Mouse (Mus musculus): ENCODE data around the gene Klhl9. TPM values are rescaled to one million over a fixed set of nuclear protein-coding genes. Genes with fewer than 3 reads are reported as not detected.
"Not testable (repeated sequence)": the region's sequence is repeated elsewhere in the genome, so short reads cannot be mapped to it uniquely, and the experiment has no call there.

Klhl9 gene
- total RNA-seq (2015) (56.7 and 61.1 TPM in 2 replicates), total RNA-seq (2017) (83.8 and 85.5 TPM in 2 replicates)

- peak; percentile 91 for ATAC-seq (ENCODE audit: poor library complexity, severe bottlenecking)
Measured at GRCm38 (mm10) chr4:88721791-88722721, at the start of gene Klhl9, which contains the start of gene Gm26566. Gene Klhl9, minus strand, starts transcription at chr4:88722465. Gene Gm26566, plus strand, starts transcription at chr4:88721805.

GRCm38 (mm10) chr4:88763384-88764018 is 41.2 kb upstream of the Klhl9 start:
- ATAC-seq (ENCODE audit: poor library complexity, severe bottlenecking) = peak; percentile 94

- ATAC-seq (ENCODE audit: poor library complexity, severe bottlenecking) = not testable (repeated sequence)
Measured at GRCm38 (mm10) chr4:88762341-88762740, 40.1 kb upstream of the Klhl9 start.

- ATAC-seq (ENCODE audit: poor library complexity, severe bottlenecking) = not testable (repeated sequence)
Measured at GRCm38 (mm10) chr4:88761776-88762175, 39.5 kb upstream of the Klhl9 start.

DNA sequence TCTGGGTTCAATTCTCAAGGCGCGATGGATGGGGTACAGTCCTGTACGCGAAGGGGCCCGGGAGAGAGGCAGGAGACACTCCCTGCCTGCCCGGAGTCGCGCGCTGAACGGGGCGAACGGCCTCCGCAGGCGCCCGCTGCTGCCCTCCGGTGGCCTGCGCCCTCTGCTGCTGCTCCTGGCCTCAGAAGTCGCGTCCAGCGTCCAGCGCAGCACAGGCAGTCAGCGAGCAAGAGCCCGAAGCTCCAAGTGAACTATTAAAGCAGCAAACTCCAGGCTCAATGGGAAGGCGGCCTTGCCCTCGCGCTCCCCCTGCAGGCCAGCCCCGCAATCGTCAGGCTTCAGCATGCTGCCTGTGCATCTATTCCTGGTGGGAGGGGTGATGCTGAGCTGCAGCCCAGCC is 38.2 kb upstream of the Klhl9 start:
- ATAC-seq (ENCODE audit: poor library complexity, severe bottlenecking) = not testable (repeated sequence)

- ATAC-seq (ENCODE audit: poor library complexity, severe bottlenecking) = not testable (repeated sequence)
Measured at GRCm38 (mm10) chr4:88759610-88760268, 37.5 kb upstream of the Klhl9 start, which contains the start of gene Gm13283. Gene Gm13283, plus strand, starts transcription at chr4:88760119.

DNA sequence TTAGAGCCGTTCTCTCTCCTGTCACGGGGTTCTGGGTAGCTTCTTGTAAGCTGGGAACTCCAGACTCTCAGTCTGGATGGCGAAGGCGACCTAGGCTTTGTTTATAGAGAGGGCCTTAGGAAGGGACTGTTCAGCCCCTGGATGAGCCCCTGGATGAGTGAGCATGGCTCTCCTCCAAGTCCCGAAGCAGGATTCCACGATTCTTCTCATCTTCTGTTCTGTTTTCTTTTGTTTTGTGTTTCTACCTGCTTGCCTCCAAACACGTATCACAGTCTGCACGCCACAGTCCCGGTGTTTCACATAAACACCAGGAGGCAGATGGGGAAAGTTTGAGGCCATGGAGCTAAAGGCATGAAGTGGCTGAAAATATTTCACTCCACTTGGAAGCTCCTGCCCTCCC is 36.5 kb upstream of the Klhl9 start:
- not testable (repeated sequence) for ATAC-seq (ENCODE audit: poor library complexity, severe bottlenecking)

DNA sequence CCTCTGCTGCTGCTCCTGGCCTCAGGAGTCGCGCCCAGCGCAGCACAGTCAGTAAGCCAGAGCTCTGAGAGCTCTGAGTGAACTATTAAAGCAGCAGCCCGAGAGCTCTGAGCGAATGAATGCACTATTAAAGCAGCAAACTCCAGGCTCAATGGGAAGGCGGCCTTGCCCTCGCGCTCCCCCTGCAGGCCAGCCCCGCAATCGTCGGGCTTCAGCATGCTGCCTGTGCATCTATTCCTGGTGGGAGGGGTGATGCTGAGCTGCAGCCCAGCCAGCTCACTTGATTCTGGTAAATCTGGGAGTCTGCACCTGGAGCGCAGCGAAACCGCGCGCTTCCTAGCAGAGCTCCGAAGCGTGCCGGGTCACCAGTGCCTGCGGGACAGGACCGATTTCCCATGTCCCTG is 35.4 kb upstream of the Klhl9 start:
- ATAC-seq (ENCODE audit: poor library complexity, severe bottlenecking) = peak; percentile 100

DNA sequence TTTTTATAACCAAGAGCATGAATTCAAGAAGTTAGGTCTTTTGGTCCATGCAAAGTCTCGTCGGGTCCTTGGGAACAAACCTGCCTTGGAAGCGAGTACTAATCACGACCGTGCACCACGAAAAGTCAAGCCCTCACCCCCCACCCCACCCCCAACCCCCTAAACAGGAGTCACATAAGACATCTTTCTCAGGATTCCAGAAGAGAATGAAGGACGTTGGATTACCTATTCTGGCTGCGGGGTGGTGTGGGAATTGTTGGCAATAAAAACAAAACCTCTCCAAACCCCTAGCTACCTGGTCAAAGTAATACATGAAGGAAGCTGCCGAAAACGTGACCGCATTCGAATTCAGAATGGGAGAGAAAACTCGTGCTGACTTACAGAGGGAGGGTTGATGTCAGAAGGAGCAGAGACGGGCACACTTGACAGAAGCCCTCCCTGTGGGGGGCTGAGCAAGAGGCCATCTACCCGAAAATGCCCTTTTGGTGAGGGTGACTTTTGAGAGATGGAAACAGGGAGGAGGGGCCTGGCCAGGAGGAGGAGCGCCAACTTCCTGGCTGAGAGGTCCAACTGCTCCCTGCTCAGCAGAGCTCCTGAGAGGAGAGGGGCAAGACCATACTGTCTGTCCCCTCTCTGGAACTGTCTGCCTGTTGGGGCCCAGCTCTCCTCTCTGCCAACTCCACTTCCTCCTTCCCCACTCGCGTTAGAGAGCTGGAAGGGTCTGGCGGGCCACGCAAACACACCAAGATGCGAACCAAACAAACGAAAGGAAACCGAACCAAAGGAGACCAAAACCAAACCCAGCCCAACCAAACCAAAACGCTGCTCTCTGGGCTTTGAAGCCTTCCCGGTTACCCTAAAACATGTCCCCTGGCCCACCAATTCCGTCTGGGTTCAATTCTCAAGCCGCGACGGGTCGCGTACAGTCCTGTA is 34.6 kb upstream of the Klhl9 start:
- ATAC-seq (ENCODE audit: poor library complexity, severe bottlenecking) = not testable (repeated sequence)

DNA sequence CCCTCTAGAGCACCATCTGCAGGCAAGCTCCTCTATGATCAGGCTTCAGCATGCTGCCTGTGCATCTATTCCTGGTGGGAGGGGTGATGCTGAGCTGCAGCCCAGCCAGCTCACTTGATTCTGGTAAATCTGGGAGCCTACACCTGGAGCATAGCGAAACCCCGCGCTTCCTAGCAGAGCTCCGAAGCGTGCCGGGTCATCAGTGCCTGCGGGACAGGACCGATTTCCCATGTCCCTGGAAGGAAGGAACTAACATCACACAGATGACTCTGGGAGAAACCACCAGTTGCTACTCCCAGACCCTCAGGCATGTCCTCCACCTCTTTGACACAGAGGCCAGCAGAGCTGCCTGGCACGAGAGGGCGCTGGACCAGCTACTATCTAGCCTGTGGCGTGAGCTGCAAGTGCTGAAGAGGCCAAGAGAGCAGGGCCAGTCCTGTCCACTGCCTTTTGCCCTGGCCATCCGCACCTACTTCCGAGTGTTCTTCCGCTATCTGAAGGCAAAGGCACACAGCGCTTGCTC is 32.6 kb upstream of the Klhl9 start, which contains the start of gene Gm13271:
Gm13271 (plus strand) TSS at position 51 of the 523 bp plus-strand sequence.
- not testable (repeated sequence) for ATAC-seq (ENCODE audit: poor library complexity, severe bottlenecking)

DNA sequence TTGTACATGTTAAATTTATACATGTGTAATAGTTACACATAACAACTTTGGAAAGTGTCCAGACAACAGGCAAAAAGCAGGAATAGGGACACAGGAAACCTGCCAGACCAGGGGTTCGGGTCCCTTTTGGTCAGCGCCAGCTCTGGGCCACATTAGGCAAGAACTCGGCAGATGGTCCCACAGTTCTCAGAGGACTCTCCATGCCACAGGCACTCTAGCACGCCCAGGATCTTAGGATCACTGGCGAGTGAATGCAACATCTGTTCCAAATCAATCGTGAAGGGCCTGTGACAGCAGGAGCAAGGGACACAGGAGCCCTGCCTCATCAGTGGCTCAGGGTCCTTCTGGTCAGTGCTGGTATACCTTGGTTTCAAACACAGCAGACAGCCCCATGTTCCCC is 27.7 kb upstream of the Klhl9 start:
- no peak for ATAC-seq (ENCODE audit: poor library complexity, severe bottlenecking)

GRCm38 (mm10) chr4:88744207-88744606 is 21.9 kb upstream of the Klhl9 start:
- no peak for ATAC-seq (ENCODE audit: poor library complexity, severe bottlenecking)

DNA sequence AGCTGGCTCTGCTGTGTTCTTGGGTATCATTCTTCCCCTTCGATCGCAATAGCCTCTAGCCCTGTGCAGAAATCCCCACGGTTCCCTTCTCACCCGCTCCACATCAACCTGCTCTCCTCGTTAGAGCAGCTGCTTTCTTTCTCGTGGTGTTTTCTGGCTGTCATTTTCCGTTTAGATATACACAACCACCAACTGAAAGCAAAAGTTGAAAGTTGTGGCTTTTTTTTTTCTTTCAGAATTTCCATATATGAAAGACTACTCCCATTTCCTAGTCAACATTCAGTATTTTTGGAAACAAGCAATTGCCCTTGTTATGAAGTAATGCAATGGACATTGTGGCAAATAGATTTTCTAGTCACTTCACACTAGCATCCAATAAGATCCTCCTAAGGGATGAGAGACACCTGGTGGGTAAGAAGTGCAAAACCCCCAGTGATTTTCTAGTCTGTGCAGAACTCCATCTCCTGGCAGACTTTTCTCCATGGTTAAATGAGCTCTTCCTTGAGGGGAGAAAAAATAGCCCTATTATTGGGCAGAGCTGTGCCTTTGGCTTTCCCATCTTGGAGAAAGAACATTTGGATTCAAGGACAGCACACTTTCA is 20.6 kb upstream of the Klhl9 start:
- no peak for ATAC-seq (ENCODE audit: poor library complexity, severe bottlenecking)

DNA sequence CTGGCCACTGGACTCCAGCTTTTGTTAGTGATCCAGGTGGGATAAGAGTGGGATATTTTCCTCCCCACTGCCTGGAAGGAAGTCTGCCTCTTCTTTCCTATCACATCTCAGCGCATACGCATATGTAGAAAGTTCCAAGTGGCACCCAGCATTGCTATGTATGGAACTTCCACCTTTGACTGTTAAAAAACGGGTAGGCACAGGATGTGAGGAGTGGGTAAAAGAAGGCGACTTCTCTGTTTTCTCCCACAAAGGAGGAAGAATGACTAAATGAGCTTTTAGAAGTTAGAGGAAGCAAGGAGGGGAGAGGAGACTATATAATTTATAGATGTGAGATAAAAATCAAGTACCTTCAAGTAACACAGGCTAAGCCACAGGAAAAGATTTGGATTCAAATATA is 19.2 kb upstream of the Klhl9 start:
- peak; percentile 63 for ATAC-seq (ENCODE audit: poor library complexity, severe bottlenecking)

GRCm38 (mm10) chr4:88739036-88739435 is 16.8 kb upstream of the Klhl9 start:
- peak; percentile 78 for ATAC-seq (ENCODE audit: poor library complexity, severe bottlenecking)

GRCm38 (mm10) chr4:88738480-88738879 is 16.2 kb upstream of the Klhl9 start:
- peak; percentile 85 for ATAC-seq (ENCODE audit: poor library complexity, severe bottlenecking)

- ATAC-seq (ENCODE audit: poor library complexity, severe bottlenecking) = peak; percentile 85
Measured at GRCm38 (mm10) chr4:88727324-88727723, 5.1 kb upstream of the Klhl9 start.

- ATAC-seq (ENCODE audit: poor library complexity, severe bottlenecking) = no peak
Measured at GRCm38 (mm10) chr4:88726727-88727126, 4.5 kb upstream of the Klhl9 start.

GRCm38 (mm10) chr4:88723497-88724090 is 1.3 kb upstream of the Klhl9 start:
- ATAC-seq (ENCODE audit: poor library complexity, severe bottlenecking) = no peak
